Mouse (Mus musculus) cerebellum, adult 2 months (tissue): Measurements from ENCODE around the gene Ccdc137.

Experiments
- CTCF ChIP-seq: fragments of 200-500 bp; IDR thresholded peaks from 2 replicates; pipeline ENCODE4 v1.5.1; 2011; ENCODE audit warnings: low read depth, mild to moderate bottlenecking, control low read depth, low read length, moderate library complexity, borderline replicate concordance; ENCODE audit not compliant: insufficient read depth
- POLR2A ChIP-seq: fragments of 200-500 bp; IDR thresholded peaks from 2 replicates; pipeline ENCODE4 v1.6.1; 2011; ENCODE audit warnings: low read length, control low read depth, borderline replicate concordance; ENCODE audit not compliant: insufficient read depth

- TF ChIP-seq CTCF (no peak), POLR2A (no peak)
Measured at GRCm38 (mm10) chr11:120501018-120501417, 43.1 kb downstream of the Ccdc137 start.
